Mouse (Mus musculus) heart, adult 18-20 months (tissue): ENCODE measurements around the gene Adamts17. TPM values are rescaled to one million over a fixed set of nuclear protein-coding genes. Genes with fewer than 3 reads are reported as not detected.
A peak's percentile ranks its signal among the peaks of the same experiment; 100 is the strongest.

ENCODE experiments used
- DNase-seq, 2 experiments: peaks; one replicate each; pipeline ENCODE4 v3.0.0; 2021 to 2022; ENCODE audit warnings: mixed read lengths in 1 of 2
- total RNA-seq, 2 experiments: library from RNA; stranded (reverse); gene quantifications; 2 replicates each; pipeline ENCODE4 v1.2.3; 2021

Gene Adamts17
- total RNA-seq, 2 experiments from 2014 or later: 0.94 to 1.3 TPM

DNA sequence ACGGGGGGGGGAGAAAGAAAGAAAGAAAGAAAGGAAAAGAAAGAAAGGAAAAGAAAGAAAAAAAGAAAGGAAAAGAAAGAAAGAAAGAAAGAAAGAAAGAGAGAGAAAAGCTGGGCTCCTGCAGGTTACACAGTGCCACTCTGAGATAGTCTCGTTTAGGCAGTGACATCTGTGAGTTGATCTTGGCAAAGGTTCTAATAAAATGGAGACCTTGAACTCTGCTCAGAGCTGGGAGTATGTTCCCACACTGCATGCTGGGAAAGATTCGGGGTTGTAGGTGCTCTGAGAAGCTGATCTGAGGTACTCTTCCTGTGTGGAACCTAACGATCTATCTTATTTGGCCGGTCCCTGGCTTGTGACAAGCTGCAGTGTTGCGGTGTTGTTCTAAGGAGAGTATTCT, 7.0 kb downstream of the Adamts17 start:
- no peak for DNase-seq

DNA sequence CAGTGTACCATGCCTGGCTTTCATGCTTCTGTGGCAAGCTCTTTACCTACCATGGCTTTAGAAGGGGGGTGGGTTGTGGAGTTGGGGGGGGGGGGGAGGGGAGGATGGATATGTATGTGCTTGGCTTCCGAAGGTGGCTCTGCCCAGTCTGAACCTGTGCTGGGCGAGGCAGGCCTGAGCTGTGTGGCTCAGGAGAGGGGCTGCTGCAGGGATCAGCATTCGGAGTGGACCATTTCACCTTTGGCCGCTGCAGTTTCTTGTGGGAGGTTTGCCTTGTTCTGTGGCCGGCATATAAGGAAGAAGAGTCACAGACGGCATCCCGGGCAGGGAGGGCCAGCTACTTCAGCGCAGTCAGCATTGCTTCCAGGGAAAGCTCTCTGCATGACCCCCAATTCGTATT, 7.8 kb downstream of the Adamts17 start:
- no peak for DNase-seq

DNA sequence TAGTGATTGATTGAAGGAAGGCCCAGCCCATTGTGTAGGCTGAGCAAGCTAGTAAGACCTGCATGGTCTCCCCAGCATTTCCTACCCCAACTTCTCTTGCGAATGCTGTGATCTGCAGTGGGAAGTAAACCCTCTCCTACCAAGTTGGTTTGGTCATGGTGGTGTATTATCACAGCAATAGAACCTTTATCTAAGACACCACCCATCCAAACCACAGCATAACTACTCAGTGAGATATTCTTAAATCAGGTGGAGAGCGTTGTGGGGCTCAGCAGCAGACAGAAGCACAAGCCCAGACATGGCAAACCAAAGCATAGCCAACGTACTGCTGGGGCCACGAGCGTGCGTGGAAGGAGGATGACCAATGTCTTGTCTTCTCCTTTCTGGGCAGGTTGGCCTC, 9.8 kb downstream of the Adamts17 start:
- DNase-seq: no peak

DNA sequence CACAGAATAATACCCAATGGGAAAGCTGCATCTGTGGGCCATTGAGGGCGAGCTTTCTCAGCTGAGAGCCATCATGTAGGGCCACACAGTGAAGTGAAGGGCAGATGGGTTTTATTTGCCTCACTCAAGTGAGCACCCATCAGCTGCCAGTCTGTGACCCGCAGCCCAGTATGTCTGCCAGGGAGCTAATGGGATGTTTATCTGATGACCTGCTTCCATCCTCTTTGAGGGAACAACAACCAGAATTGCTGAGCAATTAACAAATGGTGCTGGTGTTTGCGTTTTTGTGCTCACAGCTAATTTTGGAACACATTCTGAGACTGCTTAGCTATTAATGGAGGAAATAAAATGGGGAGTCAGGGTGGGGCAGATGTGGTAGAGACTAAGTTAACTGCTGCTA, 12.6 kb downstream of the Adamts17 start:
- DNase-seq: no peak

DNA sequence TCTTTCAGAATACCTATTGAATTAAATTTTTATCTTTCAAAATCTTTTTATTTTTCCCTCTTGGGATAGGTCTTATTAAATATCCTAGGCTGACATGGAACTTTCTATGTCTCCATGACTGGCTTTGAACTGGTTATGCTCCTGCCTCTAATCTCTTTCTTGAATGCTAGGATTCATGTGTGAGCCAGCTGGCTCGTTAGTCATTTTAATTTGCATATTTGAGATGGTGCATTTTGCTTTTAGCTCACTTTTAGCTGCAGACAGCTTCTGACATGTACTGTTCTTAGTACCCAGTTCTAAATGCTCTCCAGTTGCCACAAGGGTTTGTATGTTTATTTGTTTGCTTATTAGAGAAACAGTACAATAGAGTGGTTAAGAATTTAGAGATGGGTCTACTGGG, 18.1 kb downstream of the Adamts17 start:
- DNase-seq: no peak

DNA sequence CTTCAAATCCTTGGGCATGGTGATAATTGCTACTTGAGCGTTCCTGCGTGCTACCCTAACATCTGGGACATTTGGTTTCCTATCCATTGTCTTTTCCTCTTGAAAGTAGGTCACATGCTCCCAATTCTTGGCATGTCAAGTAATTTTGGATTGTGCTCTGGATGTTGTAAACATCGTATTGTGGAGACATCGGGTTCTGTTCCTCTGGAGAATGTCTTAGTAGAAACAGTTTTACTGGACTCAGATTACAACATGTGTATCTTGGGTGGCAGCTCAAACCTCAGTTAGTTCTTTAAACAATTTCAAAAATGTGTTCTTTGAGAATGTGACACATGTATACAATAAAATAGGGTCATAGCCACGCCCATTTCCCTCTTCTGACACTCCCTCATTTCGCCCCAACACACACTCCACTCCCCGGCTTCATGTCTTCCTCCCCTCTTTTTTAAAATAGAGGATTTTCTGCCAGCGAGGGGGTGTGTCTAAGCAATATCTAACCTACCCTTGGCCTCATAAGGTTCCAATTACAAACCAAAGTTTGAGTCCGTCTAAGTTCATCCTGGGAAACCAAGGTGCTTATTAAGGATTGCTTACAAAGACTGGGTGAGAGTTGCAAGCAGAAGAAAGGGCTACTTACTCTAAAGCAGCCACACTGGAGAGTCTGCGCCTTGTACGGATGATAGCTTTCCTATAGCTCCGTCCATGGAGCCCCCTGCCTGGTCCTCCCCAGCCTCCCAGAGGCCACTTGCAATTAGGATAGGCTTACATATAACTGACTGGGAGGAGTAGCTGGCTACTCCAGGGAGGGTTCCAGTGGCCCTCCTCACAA, 18.9 kb downstream of the Adamts17 start:
- DNase-seq: peak in 1 of 2 experiments; percentile 18

DNA sequence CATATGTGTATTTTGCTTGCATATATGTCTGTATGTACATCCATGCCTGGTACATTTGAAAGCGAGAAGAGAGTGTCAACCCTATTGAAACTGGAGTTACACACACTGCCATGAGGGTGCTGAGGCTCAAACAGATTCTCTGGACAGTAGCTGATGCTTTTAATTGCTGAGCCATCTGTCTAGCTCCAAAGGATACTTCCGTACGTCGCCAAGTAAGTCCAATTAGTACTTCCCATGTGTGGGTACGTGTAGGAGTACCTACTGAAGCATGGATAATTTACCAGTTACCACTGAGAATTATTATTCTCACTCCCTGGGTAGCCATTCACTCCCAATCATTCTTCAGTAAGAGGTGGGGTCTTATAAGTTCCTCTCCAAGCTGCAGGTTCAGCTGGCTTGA, 19.7 kb downstream of the Adamts17 start:
- DNase-seq: no peak

DNA sequence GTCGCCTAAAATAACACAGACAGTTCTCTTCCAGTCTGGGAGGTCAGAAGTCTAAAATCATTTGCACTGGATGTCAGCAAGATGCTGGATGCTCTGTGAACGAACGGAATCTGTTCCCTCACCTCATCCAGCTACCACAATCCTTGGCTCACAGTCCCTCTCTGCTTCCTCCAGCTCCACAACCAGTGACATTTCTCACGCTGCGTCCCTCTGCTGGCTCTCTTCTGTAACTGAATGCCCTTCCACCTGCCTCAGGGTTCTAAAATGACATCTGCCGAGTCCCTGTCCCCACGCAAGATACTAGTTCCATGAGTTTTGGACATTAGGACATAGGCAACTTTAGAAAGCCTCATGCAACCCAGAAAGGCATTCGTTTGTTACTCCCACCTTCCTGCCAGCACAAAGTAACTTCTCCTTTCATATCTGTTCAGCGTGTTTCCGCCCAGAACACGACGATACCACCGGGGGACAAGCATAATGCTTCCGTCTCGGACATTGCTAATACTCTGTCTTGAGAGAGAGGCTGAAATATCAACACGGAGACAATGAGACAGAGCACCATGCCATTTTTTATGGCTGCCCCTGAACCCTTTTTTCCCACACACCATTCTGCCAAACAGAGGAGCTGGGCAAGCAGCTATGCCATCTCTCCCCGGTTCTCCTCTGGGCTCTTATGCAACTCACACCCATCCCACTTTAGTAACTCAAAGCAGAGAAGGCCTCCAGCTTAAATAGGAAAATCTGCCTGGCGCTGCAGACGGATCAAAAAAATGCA, 27.6 kb downstream of the Adamts17 start:
- DNase-seq: no peak

DNA sequence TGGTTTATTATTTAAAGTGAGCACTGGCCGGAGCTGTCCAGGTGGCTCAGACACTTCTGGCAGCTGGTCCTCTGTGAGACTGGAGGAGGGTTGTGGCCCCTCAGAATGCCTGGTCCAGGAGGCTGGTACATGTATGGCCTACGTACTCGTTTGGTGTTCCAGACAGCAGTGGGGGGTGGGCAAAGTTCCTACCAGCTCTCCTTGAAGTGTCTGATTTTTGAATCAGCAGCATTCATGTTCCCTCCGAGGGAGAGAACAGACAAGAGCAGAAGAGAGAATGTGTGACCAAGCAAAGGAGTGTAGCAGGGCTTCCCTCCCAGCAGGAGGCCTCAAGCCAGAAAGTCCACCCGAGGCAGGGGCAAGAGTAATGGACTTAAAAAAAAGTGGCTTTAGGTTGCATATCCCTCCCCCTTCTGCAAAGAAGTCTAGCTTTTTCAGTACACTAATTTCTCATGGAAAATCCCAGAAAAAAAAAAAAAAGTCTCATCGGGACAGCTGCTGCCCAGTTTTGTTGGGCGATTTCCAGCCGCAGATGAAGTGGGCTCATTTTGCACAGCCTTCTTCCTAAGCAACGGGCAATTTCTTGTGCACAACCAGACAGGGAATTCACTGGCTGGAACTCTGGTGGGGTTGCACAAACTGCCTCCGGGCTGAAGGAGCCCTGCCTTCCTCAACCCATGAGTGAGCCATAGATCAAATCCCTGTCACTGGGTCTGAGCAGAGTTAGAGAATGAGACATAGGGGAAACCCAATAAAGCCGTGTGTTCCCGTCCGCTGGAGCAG, 28.4 kb downstream of the Adamts17 start:
- DNase-seq: peak; percentile 14 to 15

DNA sequence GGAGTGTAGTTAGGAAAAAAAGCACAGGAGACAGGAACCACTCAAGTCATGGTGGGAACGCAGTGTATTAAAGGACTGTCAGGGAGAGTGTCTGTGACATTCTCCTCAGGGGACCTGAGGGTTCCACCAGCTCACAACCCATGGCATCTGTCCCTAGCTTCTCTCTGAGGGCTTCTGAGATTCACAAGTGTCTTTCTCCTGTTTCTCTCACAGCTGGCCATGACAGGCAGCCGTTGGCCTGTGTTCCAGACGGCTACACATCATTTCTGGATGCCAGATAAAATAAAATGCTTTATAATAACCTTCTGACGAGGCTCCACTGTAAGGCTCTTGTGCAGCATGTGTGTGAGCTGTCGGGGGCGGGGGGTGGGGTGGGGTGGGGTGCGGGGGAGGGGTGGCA, 32.0 kb downstream of the Adamts17 start:
- DNase-seq: peak in 1 of 2 experiments; percentile 20

DNA sequence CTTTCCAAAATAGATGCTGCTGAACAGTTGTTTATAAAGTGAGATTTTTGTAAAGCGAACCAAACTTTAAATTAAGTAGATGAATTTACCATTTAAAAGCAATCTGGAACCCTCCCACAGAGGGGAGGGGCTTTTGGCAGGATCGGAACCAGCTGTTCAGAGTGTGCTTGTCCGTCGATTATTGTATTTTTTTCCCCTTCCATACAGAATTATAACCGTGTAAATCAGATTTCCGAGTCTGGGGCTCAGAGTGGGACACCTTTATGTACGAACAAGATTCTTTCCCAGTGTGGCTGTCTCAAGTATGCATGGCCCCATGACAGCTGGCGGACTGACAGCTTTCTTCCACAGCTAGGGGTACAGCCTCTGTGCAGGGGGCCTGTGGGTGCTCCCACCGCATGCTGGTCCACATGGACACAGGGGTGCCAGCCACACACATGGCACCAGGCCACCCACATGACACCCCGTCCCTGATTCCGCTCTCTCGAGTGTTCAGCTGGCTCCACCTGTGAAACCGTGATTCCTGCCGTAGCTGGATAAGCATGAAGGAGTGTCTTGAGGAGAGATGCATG, 32.5 kb downstream of the Adamts17 start:
- DNase-seq: peak in 1 of 2 experiments; percentile 35

DNA sequence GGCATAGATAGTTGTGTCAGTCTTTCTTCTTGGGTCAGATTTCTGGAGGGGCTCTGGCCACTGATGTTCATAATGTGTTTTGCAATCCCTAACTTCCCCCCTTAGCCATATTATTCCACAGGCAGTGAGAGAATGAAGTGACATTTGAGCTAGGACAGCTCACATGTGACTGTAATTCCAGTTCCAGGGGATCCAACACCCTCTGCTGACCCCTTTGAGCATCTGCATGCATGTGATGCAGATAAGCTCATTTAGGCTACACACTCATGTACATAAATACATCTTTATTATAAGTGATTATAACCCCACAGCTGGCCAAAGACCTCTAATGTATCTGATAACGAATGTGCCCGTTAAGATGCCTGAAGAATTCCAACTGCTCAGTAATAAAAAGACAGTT, 33.7 kb downstream of the Adamts17 start:
- DNase-seq: no peak

DNA sequence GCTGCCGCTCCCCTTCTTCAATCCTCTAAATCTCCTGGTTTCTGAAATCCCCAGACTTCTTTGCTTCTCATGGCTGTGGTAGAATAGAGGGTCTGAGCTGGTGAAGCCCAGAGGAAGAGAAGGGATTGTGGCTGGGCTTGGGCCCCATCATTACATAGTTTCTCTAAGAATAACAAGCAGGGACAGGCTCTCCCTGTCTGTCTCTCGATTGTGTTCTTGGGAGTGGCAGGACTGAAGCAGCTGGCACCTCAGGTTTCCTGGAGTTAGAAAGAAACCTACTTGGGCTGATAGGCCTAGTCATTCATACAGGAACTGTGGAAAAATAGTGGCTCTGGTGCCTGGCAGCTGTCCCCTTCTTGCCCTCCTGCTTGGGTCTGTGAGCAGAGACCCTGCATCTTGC, 51.9 kb downstream of the Adamts17 start:
- DNase-seq: no peak

DNA sequence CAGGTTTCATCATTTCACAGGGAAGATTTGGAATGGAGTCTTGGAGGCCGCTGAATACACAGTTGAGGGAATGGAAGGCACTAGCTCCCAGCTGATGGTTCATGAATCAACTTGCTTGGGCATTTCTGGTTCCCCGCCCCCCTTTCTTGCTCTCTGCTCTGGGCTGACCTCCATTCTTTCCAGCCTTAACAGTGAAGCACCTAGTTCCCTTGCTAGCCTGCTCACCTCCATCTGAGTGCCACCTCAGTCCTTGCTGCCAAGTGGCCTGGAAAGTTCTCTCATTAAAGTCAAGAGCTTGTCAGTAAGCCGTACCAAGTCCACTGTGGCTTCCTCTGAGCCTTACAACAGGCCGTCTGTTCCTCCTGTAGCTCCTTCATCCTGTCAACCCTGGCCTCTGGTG, 52.6 kb downstream of the Adamts17 start:
- no peak for DNase-seq

DNA sequence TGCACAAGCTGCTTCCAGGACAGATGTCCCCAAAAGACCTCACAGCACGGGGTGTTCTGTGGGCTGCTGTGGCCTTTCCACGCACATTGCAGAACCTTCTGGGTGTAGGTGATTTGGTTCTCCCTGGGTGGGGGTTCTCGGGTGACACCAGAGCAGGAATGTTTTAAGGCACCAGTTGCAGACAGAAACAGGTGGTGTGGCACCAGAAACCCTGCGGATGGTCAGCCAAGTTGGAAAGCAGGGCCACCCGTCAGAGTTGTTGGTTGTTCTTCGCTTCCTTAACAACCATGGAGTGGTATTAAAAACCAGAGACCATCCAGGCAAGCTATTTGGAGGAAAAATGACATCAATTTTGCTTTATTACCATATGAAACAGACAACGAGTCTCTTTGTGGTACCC, 62.8 kb downstream of the Adamts17 start:
- DNase-seq: no peak

DNA sequence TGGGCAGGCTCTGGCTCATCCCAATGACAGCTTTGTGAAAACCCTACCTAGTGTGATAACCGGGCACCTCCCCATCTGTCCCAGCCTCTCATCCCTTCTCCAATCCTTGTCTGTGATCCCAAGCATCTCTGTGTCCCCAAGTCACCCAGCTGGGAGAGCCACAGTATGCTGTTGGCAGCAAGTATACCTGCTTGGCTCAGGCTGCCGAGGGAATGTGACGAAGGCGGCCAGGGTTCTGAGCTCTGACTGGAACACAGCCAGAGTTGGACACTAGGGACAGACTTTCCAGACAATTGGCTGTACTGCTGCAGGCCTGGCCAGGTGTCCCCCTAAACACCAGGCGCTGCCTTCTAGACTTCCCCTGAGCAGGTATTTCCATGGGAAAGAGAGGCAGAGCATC, 63.5 kb downstream of the Adamts17 start:
- peak; percentile 70 to 79 for DNase-seq

DNA sequence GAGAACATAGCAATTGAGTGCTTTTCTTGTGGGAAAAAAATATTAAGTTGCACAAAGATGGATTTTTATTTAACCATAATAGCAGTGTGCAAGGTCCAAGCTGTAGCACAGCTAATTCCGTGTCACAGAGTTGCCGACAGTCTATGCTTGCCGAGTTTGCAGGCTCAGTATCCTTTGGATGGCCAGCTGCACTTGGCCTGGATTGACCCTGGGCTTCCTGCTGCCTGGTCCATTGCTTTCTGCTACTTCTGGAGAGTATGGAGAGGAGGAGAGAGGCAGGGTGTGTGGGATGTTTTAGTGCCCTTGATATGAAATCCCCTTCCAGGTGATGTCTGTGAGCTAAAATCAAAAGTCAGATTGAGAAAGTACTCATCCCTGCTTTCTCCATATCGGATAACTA, 66.4 kb downstream of the Adamts17 start:
- peak in 1 of 2 experiments; percentile 20 for DNase-seq

DNA sequence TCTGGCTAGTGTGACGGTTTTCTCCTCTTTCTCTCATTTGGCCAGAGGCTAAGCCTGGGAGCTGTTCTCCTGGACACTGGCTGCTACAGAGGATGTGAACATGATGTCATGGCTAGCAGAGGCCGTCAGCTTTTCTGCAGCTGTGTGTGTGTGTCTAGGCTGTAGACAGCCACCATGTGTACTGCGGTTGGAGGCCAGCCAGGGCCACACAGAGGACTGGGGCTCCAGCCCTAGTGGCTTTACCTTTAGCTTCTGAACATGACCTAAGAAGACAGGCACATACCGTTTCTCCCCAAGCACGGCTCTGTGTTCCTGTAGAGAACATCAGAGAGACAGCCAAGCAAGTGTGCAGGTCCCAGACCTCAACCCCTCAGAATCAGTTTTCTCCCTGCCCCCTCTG, 73.3 kb downstream of the Adamts17 start:
- DNase-seq: peak; percentile 37 to 61

DNA sequence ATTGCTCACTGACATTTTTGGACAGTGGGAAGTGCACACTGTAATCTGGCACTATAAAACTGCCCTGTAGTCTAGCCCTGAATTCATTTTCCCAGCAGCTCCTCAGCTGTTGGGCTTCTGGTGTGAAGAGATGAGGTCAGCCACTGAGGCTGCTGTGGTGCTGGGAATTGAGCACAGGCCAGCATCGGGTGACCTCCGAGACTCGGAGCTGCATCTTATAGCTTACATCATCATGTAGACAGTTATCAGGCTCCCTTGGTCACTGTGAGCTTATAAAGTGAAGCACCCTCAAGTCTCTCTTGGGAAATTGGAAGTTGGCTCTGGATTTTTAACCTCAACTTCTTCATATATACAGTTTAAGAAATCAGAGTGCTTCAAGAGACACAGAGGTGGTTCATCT, 84.1 kb downstream of the Adamts17 start:
- DNase-seq: no peak

DNA sequence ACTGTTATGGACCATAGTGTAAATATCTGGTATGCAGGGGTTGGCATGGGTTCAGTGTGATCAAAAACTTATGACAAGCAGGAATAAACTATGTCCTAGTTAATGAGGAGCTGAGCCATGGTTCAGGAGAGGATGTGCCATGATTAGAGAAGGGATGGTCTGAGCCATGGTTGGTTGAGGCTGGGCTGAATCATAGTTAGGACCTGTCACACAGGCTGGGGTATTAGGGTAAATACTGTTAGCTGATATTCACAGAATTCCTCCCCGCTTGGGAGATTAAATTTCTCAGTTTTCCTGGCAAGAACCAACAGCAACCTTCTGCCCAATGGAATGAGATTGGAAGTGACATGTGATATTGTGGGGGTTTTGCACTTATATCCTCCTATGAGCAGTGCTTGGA, 84.6 kb downstream of the Adamts17 start:
- no peak for DNase-seq

DNA sequence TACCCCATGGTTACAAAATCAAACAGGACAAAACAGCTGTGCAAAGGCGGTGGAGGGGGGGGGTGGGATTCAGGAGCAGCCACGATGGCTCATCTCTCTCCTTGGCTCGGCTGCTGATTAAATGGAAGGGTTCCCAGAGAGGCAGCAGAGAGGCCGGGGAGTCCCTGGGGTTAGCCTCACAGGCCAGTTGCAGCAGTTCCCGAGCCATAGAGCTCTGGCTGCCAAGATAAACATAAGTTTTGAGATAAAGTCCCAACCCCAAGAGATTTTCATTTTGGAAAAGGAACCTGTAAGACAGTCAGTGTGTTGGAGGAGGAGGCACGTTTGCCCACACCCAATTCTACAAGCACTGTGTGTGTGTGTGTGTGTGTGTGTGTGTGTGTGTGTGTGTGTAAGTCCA, 89.7 kb downstream of the Adamts17 start:
- peak; percentile 83 to 89 for DNase-seq

DNA sequence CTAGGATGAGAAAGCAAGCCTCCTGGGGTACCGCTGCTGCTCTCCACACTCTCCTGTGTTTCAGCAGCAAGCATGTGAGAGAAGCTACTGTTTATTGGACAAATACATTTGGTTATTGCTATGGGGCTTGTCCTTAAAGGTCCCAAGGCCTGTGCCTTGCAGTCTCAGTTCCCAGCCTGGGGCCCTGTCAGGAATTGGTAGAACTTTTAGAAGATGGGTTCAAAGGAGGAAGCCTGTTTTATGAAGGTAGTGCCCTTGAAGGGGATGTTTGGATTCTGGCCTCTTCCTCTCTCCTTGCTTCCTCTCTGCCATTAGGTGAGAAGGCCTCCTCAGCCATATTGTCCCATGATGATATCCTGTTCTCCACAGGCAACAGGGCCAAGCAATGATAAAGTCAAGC, 91.8 kb downstream of the Adamts17 start:
- DNase-seq: no peak
